Mouse (Mus musculus): ENCODE data around the gene Gm20388. TPM values are rescaled to one million over a fixed set of nuclear protein-coding genes. Genes with fewer than 3 reads are reported as not detected.

The Gm20388 gene
- polyA plus RNA-seq, 1 experiment: 18.7 TPM

- WGBS: under 1% methylated on average over 63 of the region's 63 CpGs
- Histone ChIP-seq H3K27me3 (ENCODE audit: control insufficient read depth, insufficient read depth, low read length) (no peaks in the 10 kb centered on the region), H3K4me1 (ENCODE audit: control insufficient read depth, insufficient read depth, low read length) (peaks cover 18% of the 10 kb centered on the region), H3K27ac (ENCODE audit: insufficient read depth, low read length) (peak within 1 kb of the TSS; percentile 73), H3K4me3 (replicated peaks; ENCODE audit: insufficient read depth, low read depth, low read length) (peak within 1 kb of the TSS; percentile 98)
- peak; percentile 91 to 94 for DNase-seq
- TF ChIP-seq CTCF (IDR thresholded peaks at IDR 0.05; ENCODE audit: borderline replicate concordance, insufficient read depth, low read depth, low read length): no peak
- TF ChIP-seq POLR2A (IDR thresholded peaks at IDR 0.05; ENCODE audit: borderline replicate concordance, insufficient read depth, low read length): peak; percentile 83
Observed at GRCm38 (mm10) chr8:121578676-121579451, 1668.2 kb downstream of the Gm20388 start, which contains the start of gene Fbxo31. TSS of gene Fbxo31 (minus strand) at chr8:121578806.

- peaks cover 10% of the 10 kb centered on the region for H3K4me1 ChIP-seq (ENCODE audit: control insufficient read depth, insufficient read depth, low read length)
- no peak for DNase-seq
- WGBS: 35% methylated on average over 9 of the region's 9 CpGs
- TF ChIP-seq POLR2A (IDR thresholded peaks at IDR 0.05; ENCODE audit: borderline replicate concordance, insufficient read depth, low read length): no peak
- TF ChIP-seq CTCF (IDR thresholded peaks at IDR 0.05; ENCODE audit: borderline replicate concordance, insufficient read depth, low read depth, low read length): no peak
- H3K27ac ChIP-seq (ENCODE audit: insufficient read depth, low read length): no peak overlapping the region
- H3K27me3 ChIP-seq (ENCODE audit: control insufficient read depth, insufficient read depth, low read length): no peaks in the 10 kb centered on the region
- H3K4me3 ChIP-seq (replicated peaks; ENCODE audit: insufficient read depth, low read depth, low read length): no peak overlapping the region
Observed at GRCm38 (mm10) chr8:121580465-121580864, 1669.8 kb downstream of the Gm20388 start.

GRCm38 (mm10) chr8:121583653-121584052 is 1673.0 kb downstream of the Gm20388 start:
- Histone ChIP-seq H3K27me3 (ENCODE audit: control insufficient read depth, insufficient read depth, low read length) (no peaks in the 10 kb centered on the region), H3K4me3 (replicated peaks; ENCODE audit: insufficient read depth, low read depth, low read length) (no peak overlapping the region), H3K27ac (ENCODE audit: insufficient read depth, low read length) (no peak overlapping the region), H3K4me1 (ENCODE audit: control insufficient read depth, insufficient read depth, low read length) (no peaks in the 10 kb centered on the region)
- 58% methylated on average over 8 of the region's 8 CpGs for WGBS
- DNase-seq: no peak
- TF ChIP-seq CTCF (IDR thresholded peaks at IDR 0.05; ENCODE audit: borderline replicate concordance, insufficient read depth, low read depth, low read length): no peak

- TF ChIP-seq POLR2A (IDR thresholded peaks at IDR 0.05; ENCODE audit: borderline replicate concordance, insufficient read depth, low read length): no peak
- TF ChIP-seq CTCF (IDR thresholded peaks at IDR 0.05; ENCODE audit: borderline replicate concordance, insufficient read depth, low read depth, low read length): no peak
- Histone ChIP-seq H3K27me3 (ENCODE audit: control insufficient read depth, insufficient read depth, low read length) (no peaks in the 10 kb centered on the region), H3K4me3 (replicated peaks; ENCODE audit: insufficient read depth, low read depth, low read length) (peak overlapping the region; percentile 42), H3K4me1 (ENCODE audit: control insufficient read depth, insufficient read depth, low read length) (peaks cover 8% of the 10 kb centered on the region; the same call in 1 of the 2 replicates), H3K27ac (ENCODE audit: insufficient read depth, low read length) (peak overlapping the region; percentile 99)
- 40% methylated on average over 13 of the region's 13 CpGs for WGBS
- DNase-seq: peak in 1 of 2 experiments; percentile 32
Observed at GRCm38 (mm10) chr8:121584730-121585129, 1674.1 kb downstream of the Gm20388 start.

- DNase-seq: peak; percentile 100
- WGBS: under 1% methylated on average over 47 of the region's 47 CpGs
- Histone ChIP-seq H3K4me3 (replicated peaks; ENCODE audit: insufficient read depth, low read depth, low read length) (peak overlapping the region; percentile 95), H3K27me3 (ENCODE audit: control insufficient read depth, insufficient read depth, low read length) (no peaks in the 10 kb centered on the region), H3K27ac (ENCODE audit: insufficient read depth, low read length) (peak overlapping the region; percentile 99), H3K4me1 (ENCODE audit: control insufficient read depth, insufficient read depth, low read length) (peaks cover 11% of the 10 kb centered on the region; the same call in 1 of the 2 replicates)
- TF ChIP-seq CTCF (IDR thresholded peaks at IDR 0.05; ENCODE audit: borderline replicate concordance, insufficient read depth, low read depth, low read length) (no peak), POLR2A (IDR thresholded peaks at IDR 0.05; ENCODE audit: borderline replicate concordance, insufficient read depth, low read length) (peak; percentile 94)
Observed at GRCm38 (mm10) chr8:121585159-121585825, 1674.7 kb downstream of the Gm20388 start.

GRCm38 (mm10) chr8:121588750-121589149 is 1678.1 kb downstream of the Gm20388 start:
- Histone ChIP-seq H3K27me3 (ENCODE audit: control insufficient read depth, insufficient read depth, low read length) (no peaks in the 10 kb centered on the region), H3K27ac (ENCODE audit: insufficient read depth, low read length) (no peak overlapping the region), H3K4me1 (ENCODE audit: control insufficient read depth, insufficient read depth, low read length) (peaks cover 25% of the 10 kb centered on the region; the same call in 1 of the 2 replicates), H3K4me3 (replicated peaks; ENCODE audit: insufficient read depth, low read depth, low read length) (no peak overlapping the region)
- TF ChIP-seq POLR2A (IDR thresholded peaks at IDR 0.05; ENCODE audit: borderline replicate concordance, insufficient read depth, low read length) (no peak), CTCF (IDR thresholded peaks at IDR 0.05; ENCODE audit: borderline replicate concordance, insufficient read depth, low read depth, low read length) (no peak)
- 85% methylated on average over 4 of the region's 4 CpGs for WGBS
- no peak for DNase-seq

- no peak for DNase-seq
- Histone ChIP-seq H3K27ac (ENCODE audit: insufficient read depth, low read length) (peak overlapping the region; percentile 72), H3K4me3 (replicated peaks; ENCODE audit: insufficient read depth, low read depth, low read length) (no peak overlapping the region), H3K4me1 (ENCODE audit: control insufficient read depth, insufficient read depth, low read length) (peaks cover 25% of the 10 kb centered on the region), H3K27me3 (ENCODE audit: control insufficient read depth, insufficient read depth, low read length) (no peaks in the 10 kb centered on the region)
- TF ChIP-seq POLR2A (IDR thresholded peaks at IDR 0.05; ENCODE audit: borderline replicate concordance, insufficient read depth, low read length): no peak
- no peak for TF ChIP-seq CTCF (IDR thresholded peaks at IDR 0.05; ENCODE audit: borderline replicate concordance, insufficient read depth, low read depth, low read length)
- 11% methylated on average over 2 of the region's 2 CpGs for WGBS
Observed at GRCm38 (mm10) chr8:121589205-121589726, 1678.6 kb downstream of the Gm20388 start.
